Mouse (Mus musculus) hematopoietic stem cell, adult 5-6 weeks (primary cell): ENCODE data around the gene Ntng1. TPM values are rescaled to one million over a fixed set of nuclear protein-coding genes. Genes with fewer than 3 reads are reported as not detected.

Experiments
- ATAC-seq, 2 experiments: fragments of 125-278 bp in 1 of 2; replicated peaks in 1 of 2; 2 replicates each; pipeline ENCODE4 v1.8.0; 2016 to 2017; ENCODE audit warnings: inconsistent platforms in 2 of 2, mild to moderate bottlenecking in 2 of 2, moderate number of reproducible peaks in 2 of 2, low read depth in 1 of 2, moderate TSS enrichment in 1 of 2; ENCODE audit not compliant: low FRiP score in 2 of 2, poor library complexity in 2 of 2, severe bottlenecking in 2 of 2, insufficient read depth in 1 of 2, low TSS enrichment in 1 of 2
- total RNA-seq: library from RNA; stranded (forward); fragments of 172-1452, 232-1000 nt; gene quantifications from 2 replicates; pipeline ENCODE4 v1.2.3, GENCODE M21; 2017

Ntng1 gene
- total RNA-seq, 1 experiment from 2014 or later, result not detected

GRCm38 (mm10) chr3:109854449-109855155, 289.2 kb downstream of the Ntng1 start:
- no peak for ATAC-seq

GRCm38 (mm10) chr3:109846660-109847059, 297.2 kb downstream of the Ntng1 start:
- no peak for ATAC-seq

- no peak for ATAC-seq
Observed at GRCm38 (mm10) chr3:109825806-109826205, 318.0 kb downstream of the Ntng1 start.

GRCm38 (mm10) chr3:109822803-109823474, 320.9 kb downstream of the Ntng1 start:
- peak; percentile 72 to 76 for ATAC-seq

- ATAC-seq, result no peak
Observed at GRCm38 (mm10) chr3:109818821-109819685, 324.8 kb downstream of the Ntng1 start.

- ATAC-seq, result no peak
Observed at GRCm38 (mm10) chr3:109809065-109809464, 334.7 kb downstream of the Ntng1 start.

GRCm38 (mm10) chr3:109807211-109807934, 336.4 kb downstream of the Ntng1 start:
- ATAC-seq, result no peak

- no peak for ATAC-seq
Observed at GRCm38 (mm10) chr3:109804145-109804544, 339.7 kb downstream of the Ntng1 start.

GRCm38 (mm10) chr3:109803616-109804015, 340.2 kb downstream of the Ntng1 start:
- ATAC-seq, result no peak

GRCm38 (mm10) chr3:109797354-109797753, 346.5 kb downstream of the Ntng1 start:
- ATAC-seq, result no peak

GRCm38 (mm10) chr3:109783231-109783630, 360.6 kb downstream of the Ntng1 start:
- no peak for ATAC-seq

- peak; percentile 75 to 85 for ATAC-seq
Observed at GRCm38 (mm10) chr3:109782289-109782951, 361.4 kb downstream of the Ntng1 start.

- no peak for ATAC-seq
Observed at GRCm38 (mm10) chr3:109781917-109782288, 361.9 kb downstream of the Ntng1 start.

GRCm38 (mm10) chr3:109775200-109775599, 368.6 kb downstream of the Ntng1 start:
- ATAC-seq, result no peak

GRCm38 (mm10) chr3:109772120-109772519, 371.7 kb downstream of the Ntng1 start:
- no peak for ATAC-seq

GRCm38 (mm10) chr3:109766939-109767338, 376.9 kb downstream of the Ntng1 start:
- no peak for ATAC-seq

GRCm38 (mm10) chr3:109765608-109766007, 378.2 kb downstream of the Ntng1 start:
- ATAC-seq, result no peak
